Mouse (Mus musculus): ENCODE data around the gene Gas7.

DNA sequence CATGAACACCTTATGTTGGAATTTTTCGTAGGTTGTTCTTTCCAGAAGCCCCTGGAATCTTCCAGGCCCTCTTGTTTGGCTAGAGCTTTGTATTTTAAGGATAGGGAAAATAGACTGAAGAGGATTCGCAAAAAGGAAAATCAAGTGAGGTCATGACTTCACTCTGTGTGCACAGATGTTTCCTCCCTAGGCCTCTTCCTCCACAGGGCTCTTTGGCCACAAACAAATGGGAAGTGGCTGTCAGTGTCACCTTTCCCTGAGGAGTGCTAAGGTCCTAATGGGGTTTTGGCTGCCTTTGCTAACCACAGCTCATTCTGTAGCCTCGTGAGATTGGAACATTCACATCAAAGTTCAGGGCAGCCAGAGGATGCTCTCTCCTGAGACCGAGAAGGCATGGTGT lies 122.8 kb downstream of the Gas7 start:
- no peak for TF ChIP-seq CTCF (IDR thresholded peaks at IDR 0.05)
- no peak for TF ChIP-seq EP300 (IDR thresholded peaks at IDR 0.05)

Measured in lung, postnatal 0 days (tissue).